Mouse (Mus musculus): ENCODE measurements at regions not wholly inside any gene's neighbourhood (a gene's known extent, or its start where the extent isn't known, plus 50 kb on each side); places are given as distances from the start of the nearest gene placed in this dataset.

DNA sequence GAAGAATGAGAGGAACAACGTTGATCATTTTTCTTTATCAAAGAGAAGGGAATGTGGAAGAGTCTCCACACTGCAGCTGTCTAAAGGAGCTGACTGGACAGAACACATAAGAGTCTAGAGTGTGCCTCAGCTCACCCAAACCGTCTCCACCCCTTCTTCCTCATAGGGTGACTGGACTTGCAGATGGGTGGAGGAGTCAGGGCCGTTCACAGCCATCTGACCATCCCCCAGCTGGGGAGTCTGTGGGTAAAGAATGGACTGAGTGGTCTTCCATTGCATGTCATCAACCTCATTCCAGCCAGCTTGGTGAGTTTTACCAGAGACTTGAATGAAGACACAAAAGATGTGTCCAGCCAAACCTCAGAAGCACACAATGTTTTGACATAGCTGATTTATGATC lies 156.1 kb upstream of the Syt13 start:
- H3K27ac ChIP-seq (replicated peaks): no peak overlapping the region
- H3K9ac ChIP-seq: no peak overlapping the region
- no peaks in the 10 kb centered on the region for H3K36me3 ChIP-seq
- H3K4me2 ChIP-seq: no peak overlapping the region
- H3K9me3 ChIP-seq: no peaks in the 10 kb centered on the region
- WGBS: 63% methylated on average over 3 of the region's 3 CpGs
- no peaks in the 10 kb centered on the region for H3K4me1 ChIP-seq (replicated peaks)
- no peak for ATAC-seq (ENCODE audit: low read depth)
- no peak overlapping the region for H3K4me3 ChIP-seq
- H3K27me3 ChIP-seq: no peaks in the 10 kb centered on the region

DNA sequence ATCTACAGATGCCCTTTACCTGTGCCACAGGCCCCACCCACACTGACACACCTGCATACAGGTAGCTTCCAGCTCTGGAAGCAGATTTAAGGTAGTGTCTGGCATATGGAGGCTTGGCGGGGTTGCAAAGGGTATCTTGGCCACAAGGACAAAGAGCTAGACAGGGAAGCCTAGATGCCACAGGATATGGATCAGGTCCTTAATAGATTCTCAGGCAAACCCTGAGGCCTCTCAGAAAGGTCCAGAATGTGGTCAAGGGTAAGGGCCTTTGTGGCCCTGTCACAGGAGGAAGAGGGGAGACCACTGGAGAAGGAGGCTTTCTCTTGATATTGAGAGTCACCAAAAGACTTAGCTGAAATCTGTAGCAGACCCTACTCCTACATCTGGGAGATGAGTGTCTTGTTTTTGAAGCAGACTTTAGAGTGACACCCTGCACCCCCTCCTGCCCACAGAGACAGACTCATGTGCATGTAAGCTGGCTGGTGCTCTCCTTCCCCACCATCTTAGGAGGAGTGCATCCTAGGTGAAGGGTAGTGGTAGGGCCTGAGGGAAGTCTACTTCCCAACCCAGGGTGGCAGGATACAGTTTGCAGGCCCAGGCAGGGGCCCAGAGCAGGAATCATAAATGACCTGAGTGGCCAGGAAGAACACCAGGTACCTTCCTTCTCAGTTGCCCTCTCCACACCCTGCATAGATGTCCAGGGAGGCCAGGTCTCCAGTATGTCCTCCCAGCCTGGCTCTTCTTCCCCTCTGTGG lies 150.8 kb upstream of the Syt13 start:
- Histone ChIP-seq H3K4me2 (no peak overlapping the region), H3K9ac (no peak overlapping the region), H3K4me3 (no peak overlapping the region), H3K9me3 (no peaks in the 10 kb centered on the region), H3K27me3 (no peaks in the 10 kb centered on the region), H3K4me1 (replicated peaks) (peaks cover 5% of the 10 kb centered on the region; the same call in 1 of the 2 replicates), H3K36me3 (no peaks in the 10 kb centered on the region), H3K27ac (replicated peaks) (no peak overlapping the region)
- ATAC-seq (ENCODE audit: low read depth): no peak
- WGBS: 90% methylated on average over 1 of the region's 1 CpGs

DNA sequence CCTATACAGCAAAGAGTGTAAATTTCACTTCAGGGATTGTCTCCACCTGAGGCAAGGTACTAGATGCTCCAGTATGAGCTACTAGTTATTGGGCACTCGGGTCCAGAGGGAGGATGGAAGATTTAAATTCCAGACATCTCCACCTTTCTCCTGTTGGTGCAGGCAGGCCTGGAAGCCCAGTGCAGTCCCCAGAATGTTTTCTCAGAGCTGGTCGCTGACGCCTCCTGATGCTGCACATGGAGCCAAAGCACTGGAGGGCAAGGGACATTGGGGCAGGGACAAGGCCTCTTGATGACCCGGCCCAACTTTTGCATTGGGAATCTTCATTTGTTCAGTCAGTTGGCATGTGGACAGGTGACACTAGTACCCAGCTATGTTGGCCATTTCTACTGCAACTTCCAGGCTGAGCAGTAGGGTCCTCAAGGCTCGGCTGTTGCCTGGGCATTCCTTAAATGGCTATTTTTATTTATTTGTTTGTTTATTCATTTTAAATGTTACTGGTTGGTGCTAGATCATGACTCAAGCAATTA lies 147.4 kb upstream of the Syt13 start:
- ATAC-seq (ENCODE audit: low read depth): no peak
- Histone ChIP-seq H3K4me1 (replicated peaks) (peaks cover 5% of the 10 kb centered on the region; the same call in 1 of the 2 replicates), H3K9ac (no peak overlapping the region), H3K4me2 (no peak overlapping the region), H3K9me3 (no peaks in the 10 kb centered on the region), H3K27ac (replicated peaks) (no peak overlapping the region), H3K27me3 (no peaks in the 10 kb centered on the region), H3K4me3 (no peak overlapping the region), H3K36me3 (no peaks in the 10 kb centered on the region)
- 84% methylated on average over 5 of the region's 5 CpGs for WGBS

DNA sequence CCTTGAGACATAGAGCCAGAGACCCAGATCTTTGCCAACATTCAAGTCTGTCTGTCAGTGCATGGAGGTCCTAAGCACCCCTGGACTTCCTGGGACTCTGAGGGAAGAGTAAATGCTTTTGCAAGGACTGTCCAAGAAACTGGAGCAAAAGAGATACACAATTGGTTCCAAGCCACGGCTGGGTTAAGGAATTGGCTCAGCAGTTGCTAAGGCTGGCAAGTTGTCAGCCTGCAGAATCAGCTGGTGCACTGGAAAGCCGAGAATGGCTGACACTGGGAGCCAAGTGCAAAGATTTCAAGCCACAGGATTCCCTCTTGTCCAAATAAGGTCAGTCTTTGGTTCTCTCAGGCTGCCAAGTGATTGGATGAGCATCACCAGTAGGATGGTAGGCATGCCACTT lies 146.8 kb upstream of the Syt13 start:
- Histone ChIP-seq H3K4me2 (no peak overlapping the region), H3K9ac (no peak overlapping the region), H3K4me1 (replicated peaks) (peaks cover 5% of the 10 kb centered on the region; the same call in 1 of the 2 replicates), H3K27ac (replicated peaks) (no peak overlapping the region), H3K36me3 (no peaks in the 10 kb centered on the region), H3K27me3 (no peaks in the 10 kb centered on the region), H3K9me3 (no peaks in the 10 kb centered on the region), H3K4me3 (no peak overlapping the region)
- 61% methylated on average over 2 of the region's 2 CpGs for WGBS
- ATAC-seq (ENCODE audit: low read depth): no peak

DNA sequence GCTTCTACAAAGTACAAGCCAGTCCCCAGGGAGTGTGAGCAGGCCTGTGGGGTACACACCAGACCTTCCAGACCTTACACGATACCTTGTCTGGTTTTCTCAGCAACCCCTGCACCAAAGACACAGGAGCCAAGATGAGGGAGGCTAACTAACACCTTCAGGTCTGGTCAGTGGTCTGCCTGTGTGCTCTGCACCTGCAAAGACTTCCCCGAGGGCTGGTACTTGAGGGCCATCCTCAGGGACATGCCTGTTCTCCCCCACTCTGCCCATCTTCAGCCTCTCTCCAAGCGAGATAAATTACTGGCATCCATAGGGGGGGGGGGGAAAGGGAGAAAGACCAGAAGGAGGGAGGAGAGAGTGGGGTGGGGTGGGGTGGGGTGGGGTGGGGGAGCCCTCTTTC lies 145.8 kb upstream of the Syt13 start:
- H3K9me3 ChIP-seq: no peaks in the 10 kb centered on the region
- no peak overlapping the region for H3K9ac ChIP-seq
- 69% methylated on average over 3 of the region's 3 CpGs for WGBS
- no peak for ATAC-seq (ENCODE audit: low read depth)
- no peak overlapping the region for H3K4me2 ChIP-seq
- no peak overlapping the region for H3K4me3 ChIP-seq
- H3K27me3 ChIP-seq: no peaks in the 10 kb centered on the region
- peaks cover 5% of the 10 kb centered on the region; the same call in 1 of the 2 replicates for H3K4me1 ChIP-seq (replicated peaks)
- no peak overlapping the region for H3K27ac ChIP-seq (replicated peaks)
- H3K36me3 ChIP-seq: no peaks in the 10 kb centered on the region

DNA sequence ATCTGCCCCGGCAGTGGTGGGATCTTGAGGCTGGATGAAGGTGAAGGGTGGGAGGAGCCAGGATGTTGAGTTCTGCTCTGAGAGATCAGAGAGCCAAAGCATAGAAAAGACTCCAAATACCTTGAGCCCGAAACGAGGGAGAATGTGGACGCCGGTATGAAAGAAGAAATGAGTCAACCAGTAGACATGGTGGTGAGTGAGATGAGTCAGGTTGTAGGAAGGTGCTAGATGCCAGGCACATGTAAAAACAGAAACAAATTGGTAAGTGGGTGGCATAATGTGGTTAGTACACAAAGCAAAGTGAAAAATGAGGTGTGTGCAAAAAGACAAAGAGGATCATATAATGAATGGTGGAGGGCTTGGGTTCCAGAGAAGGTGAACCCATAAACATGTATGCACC lies 144.8 kb upstream of the Syt13 start:
- H3K4me2 ChIP-seq: no peak overlapping the region
- H3K9me3 ChIP-seq: no peaks in the 10 kb centered on the region
- 93% methylated on average over 5 of the region's 5 CpGs for WGBS
- no peak overlapping the region for H3K27ac ChIP-seq (replicated peaks)
- H3K9ac ChIP-seq: no peak overlapping the region
- no peaks in the 10 kb centered on the region for H3K36me3 ChIP-seq
- H3K4me3 ChIP-seq: no peak overlapping the region
- ATAC-seq (ENCODE audit: low read depth): no peak
- H3K4me1 ChIP-seq (replicated peaks): peaks cover 5% of the 10 kb centered on the region; the same call in 1 of the 2 replicates
- no peaks in the 10 kb centered on the region for H3K27me3 ChIP-seq

DNA sequence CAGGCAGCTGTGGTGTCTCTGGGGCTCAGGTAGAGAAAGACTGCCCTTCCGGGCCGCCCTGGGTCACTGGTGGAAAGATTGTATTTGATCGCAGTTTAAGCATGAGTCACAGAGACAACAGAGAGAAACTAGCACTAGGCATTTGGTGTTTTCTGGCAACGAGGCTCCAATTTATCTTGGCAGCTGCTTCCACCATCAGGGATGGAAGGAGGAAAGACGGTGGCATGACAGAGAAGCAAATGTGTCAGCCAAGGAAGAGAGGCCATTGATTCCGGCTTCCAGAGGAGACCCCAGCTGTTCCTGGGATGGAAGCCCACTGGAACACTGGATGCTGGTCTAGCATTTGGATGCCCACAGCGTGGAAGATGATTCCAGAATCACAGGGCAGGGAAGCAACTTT lies 142.3 kb upstream of the Syt13 start:
- no peak for ATAC-seq (ENCODE audit: low read depth)
- no peaks in the 10 kb centered on the region for H3K27me3 ChIP-seq
- WGBS: 75% methylated on average over 7 of the region's 7 CpGs
- H3K36me3 ChIP-seq: no peaks in the 10 kb centered on the region
- no peak overlapping the region for H3K9ac ChIP-seq
- H3K4me2 ChIP-seq: no peak overlapping the region
- H3K4me1 ChIP-seq (replicated peaks): no peaks in the 10 kb centered on the region
- no peak overlapping the region for H3K4me3 ChIP-seq
- H3K9me3 ChIP-seq: no peaks in the 10 kb centered on the region
- H3K27ac ChIP-seq (replicated peaks): no peak overlapping the region

DNA sequence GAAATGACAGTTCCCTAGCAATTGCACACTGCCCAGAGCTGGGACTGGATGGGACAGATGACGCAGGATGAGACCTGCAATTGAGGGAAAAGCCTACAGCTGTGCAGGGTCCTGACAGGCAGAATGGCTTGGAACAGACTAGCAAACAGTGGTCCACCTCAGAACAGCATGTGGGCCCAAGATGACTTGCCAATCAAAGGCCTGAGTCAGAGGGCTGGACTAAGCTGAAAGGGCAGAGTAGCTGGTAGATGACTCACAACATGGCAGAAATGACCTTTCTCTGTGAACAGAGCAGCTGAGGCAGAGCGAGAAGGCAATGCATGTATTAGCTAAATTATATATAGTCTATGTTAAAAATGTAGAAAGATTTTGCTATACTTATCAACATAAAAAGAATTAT lies 138.4 kb upstream of the Syt13 start:
- Histone ChIP-seq H3K4me3 (no peak overlapping the region), H3K9me3 (no peaks in the 10 kb centered on the region), H3K4me2 (no peak overlapping the region), H3K27ac (replicated peaks) (no peak overlapping the region), H3K27me3 (no peaks in the 10 kb centered on the region), H3K4me1 (replicated peaks) (no peaks in the 10 kb centered on the region), H3K9ac (no peak overlapping the region), H3K36me3 (no peaks in the 10 kb centered on the region)
- no peak for ATAC-seq (ENCODE audit: low read depth)
- 86% methylated on average over 2 of the region's 2 CpGs for WGBS

DNA sequence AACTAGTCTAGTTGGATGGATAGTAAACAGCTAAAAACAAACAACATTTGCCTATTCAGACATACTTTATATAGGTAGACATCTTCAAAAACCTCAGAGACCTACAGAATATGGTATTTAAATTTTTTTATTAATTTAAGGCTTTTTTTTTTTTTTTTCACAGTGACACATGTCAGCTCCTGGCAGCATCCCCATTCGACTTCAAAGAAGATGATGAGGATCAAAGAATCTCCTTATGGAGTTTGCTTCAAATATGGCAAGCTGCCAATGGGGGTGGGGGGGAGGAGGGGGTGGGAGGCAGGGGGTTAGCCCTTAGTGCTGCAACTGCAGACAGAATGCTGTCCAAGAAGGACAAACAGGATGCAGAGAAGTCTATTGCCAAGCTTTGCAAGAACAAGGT lies 135.8 kb upstream of the Syt13 start:
- no peaks in the 10 kb centered on the region for H3K27me3 ChIP-seq
- no peak overlapping the region for H3K27ac ChIP-seq (replicated peaks)
- no peak overlapping the region for H3K4me2 ChIP-seq
- ATAC-seq (ENCODE audit: low read depth): no peak
- no peaks in the 10 kb centered on the region for H3K4me1 ChIP-seq (replicated peaks)
- H3K4me3 ChIP-seq: no peak overlapping the region
- H3K9ac ChIP-seq: no peak overlapping the region
- no peaks in the 10 kb centered on the region for H3K9me3 ChIP-seq
- 57% methylated on average over 1 of the region's 1 CpGs for WGBS
- H3K36me3 ChIP-seq: no peaks in the 10 kb centered on the region

DNA sequence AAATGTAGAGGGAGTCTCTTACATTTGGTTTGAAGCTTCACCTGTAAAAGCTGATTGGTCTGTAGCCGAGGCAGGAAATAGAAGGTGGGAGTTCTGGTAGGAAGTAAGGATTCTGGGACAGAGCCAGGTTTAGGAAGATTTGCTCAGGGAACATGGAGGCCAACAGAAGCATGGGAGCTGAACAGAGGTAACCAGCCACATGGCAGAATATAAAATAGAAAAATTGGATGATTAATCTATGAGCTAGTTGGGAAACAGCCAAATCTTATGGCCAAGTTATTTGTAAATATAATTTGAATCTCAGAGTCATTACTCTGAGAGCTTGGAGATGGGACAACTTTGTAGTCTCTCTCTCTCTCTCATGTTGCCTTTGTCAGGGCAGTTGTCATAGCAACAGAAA lies 134.9 kb upstream of the Syt13 start:
- no peak for ATAC-seq (ENCODE audit: low read depth)
- H3K27ac ChIP-seq (replicated peaks): no peak overlapping the region

DNA sequence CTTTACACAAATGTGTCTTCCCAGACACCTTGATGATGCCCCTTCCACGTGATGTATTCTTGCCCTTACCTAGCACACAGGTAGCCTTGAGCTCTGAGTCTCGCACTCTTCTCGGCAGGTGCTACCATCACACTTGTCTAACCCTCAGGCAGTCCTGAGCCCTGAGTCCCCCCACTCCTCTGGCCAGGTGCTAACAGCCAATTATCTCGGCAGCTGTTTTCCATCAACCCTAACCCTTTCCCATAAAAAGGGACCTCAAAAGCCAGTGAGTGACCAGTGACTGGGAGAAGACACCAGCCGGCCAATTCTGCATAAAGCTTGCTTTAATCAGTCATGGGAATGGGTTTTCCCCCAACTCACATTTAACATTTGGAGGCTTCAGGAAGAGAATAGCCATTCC lies 133.4 kb upstream of the Syt13 start:
- Histone ChIP-seq H3K9me3 (no peaks in the 10 kb centered on the region), H3K4me3 (no peak overlapping the region), H3K4me1 (replicated peaks) (no peaks in the 10 kb centered on the region), H3K9ac (no peak overlapping the region), H3K27me3 (no peaks in the 10 kb centered on the region), H3K4me2 (no peak overlapping the region), H3K27ac (replicated peaks) (no peak overlapping the region), H3K36me3 (no peaks in the 10 kb centered on the region)
- no peak for ATAC-seq (ENCODE audit: low read depth)
- 80% methylated on average over 5 of the region's 5 CpGs for WGBS

More for the DNA sequence above, 134.9 kb upstream of the Syt13 start:
- Histone ChIP-seq H3K27me3 (no peaks in the 10 kb centered on the region), H3K9ac (no peak overlapping the region), H3K4me3 (no peak overlapping the region), H3K36me3 (no peaks in the 10 kb centered on the region), H3K4me1 (replicated peaks) (no peaks in the 10 kb centered on the region), H3K4me2 (no peak overlapping the region), H3K9me3 (no peaks in the 10 kb centered on the region)
- WGBS: 90% methylated on average over 1 of the region's 1 CpGs

DNA sequence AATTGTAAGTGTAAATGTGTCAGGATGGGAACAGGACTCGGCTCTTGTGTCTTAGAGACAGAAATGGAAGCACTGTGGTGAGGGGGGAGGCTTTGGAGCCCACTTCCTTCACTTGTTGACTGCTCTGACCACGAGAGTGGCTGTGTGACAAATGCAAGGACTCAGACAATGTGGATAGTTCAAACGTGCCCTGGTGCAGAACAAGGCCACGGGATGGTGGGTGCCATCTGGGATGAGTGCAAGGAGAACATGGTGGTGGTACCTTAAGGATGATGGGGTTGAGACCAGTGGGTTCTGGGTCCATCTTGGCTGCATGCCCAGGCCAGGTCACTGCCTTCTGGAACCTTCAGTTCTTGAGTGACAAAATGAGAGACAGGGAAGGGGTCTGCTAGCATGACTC lies 132.3 kb upstream of the Syt13 start:
- Histone ChIP-seq H3K27ac (replicated peaks) (no peak overlapping the region), H3K4me2 (no peak overlapping the region), H3K27me3 (no peaks in the 10 kb centered on the region), H3K9ac (no peak overlapping the region), H3K4me1 (replicated peaks) (no peaks in the 10 kb centered on the region), H3K4me3 (no peak overlapping the region), H3K36me3 (no peaks in the 10 kb centered on the region), H3K9me3 (no peaks in the 10 kb centered on the region)
- WGBS: 63% methylated on average over 4 of the region's 4 CpGs
- no peak for ATAC-seq (ENCODE audit: low read depth)

DNA sequence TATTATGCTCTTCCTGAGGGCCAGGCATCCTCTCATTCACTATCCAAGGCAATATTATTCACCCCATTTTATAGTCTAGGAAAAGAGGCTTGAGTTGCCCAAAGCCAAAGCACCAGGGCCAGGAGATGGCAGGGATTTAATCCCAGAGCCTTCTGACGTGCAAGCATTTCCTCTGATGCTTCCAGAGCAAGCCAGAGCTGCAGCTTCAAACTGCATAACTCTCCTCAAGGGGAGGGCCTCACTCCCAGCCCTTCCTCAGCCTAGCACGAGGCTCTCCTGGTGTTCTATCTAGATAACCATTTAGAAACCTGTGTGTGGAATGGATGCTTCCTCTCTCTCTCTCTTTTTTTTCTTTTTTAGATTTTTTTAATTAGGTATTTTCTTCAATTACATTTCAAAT lies 130.0 kb upstream of the Syt13 start:
- ATAC-seq (ENCODE audit: low read depth): no peak
- H3K27me3 ChIP-seq: no peaks in the 10 kb centered on the region
- 67% methylated on average over 2 of the region's 2 CpGs for WGBS
- no peaks in the 10 kb centered on the region for H3K36me3 ChIP-seq
- H3K9me3 ChIP-seq: no peaks in the 10 kb centered on the region
- H3K27ac ChIP-seq (replicated peaks): no peak overlapping the region
- H3K4me3 ChIP-seq: no peak overlapping the region
- H3K9ac ChIP-seq: no peak overlapping the region
- H3K4me1 ChIP-seq (replicated peaks): no peaks in the 10 kb centered on the region
- no peak overlapping the region for H3K4me2 ChIP-seq
